Mouse (Mus musculus) myocyte (in vitro differentiated cells): Measurements from ENCODE around the gene Vps11. TPM values are rescaled to one million over a fixed set of nuclear protein-coding genes. Genes with fewer than 3 reads are reported as not detected.
A peak's percentile ranks its signal among the peaks of the same experiment; 100 is the strongest.
"Not testable (repeated sequence)": the region's sequence is repeated elsewhere in the genome, so short reads cannot be mapped to it uniquely, and the experiment has no call there.

Experiments
- H3K27me3 ChIP-seq: one replicate; pipeline ENCODE4 v1.6.1; 2011; ENCODE audit not compliant: control insufficient read depth, insufficient read depth, insufficient read length
- H3K36me3 ChIP-seq: one replicate; pipeline ENCODE4 v1.6.1; 2011; ENCODE audit not compliant: control insufficient read depth, insufficient read depth
- H3K4me2 ChIP-seq: one replicate; pipeline ENCODE4 v1.6.1; 2011; ENCODE audit warnings: low read depth, control low read depth
- H3K4me3 ChIP-seq: one replicate; pipeline ENCODE4 v1.5.1; 2011; ENCODE audit warnings: mild to moderate bottlenecking, control low read depth, moderate library complexity
- H3K79me2 ChIP-seq: one replicate; pipeline ENCODE4 v1.6.1; 2011; ENCODE audit not compliant: control insufficient read depth, insufficient read depth
- H3ac ChIP-seq: one replicate; pipeline ENCODE4 v1.6.1; 2011; ENCODE audit not compliant: control insufficient read depth, insufficient read length
- CEBPB ChIP-seq: IDR thresholded peaks from 2 replicates; pipeline ENCODE4 v1.6.1; 2011; ENCODE audit warnings: mild to moderate bottlenecking, moderate library complexity; ENCODE audit not compliant: poor library complexity, insufficient read depth, severe bottlenecking
- E2F4 ChIP-seq: IDR thresholded peaks from one replicate; pipeline ENCODE4 v1.6.1; 2011; ENCODE audit warnings: mild to moderate bottlenecking, control low read depth, moderate library complexity; ENCODE audit not compliant: insufficient read depth
- MAX ChIP-seq: IDR thresholded peaks from one replicate; pipeline ENCODE4 v1.6.1; 2011; ENCODE audit warnings: low read depth, mild to moderate bottlenecking, control low read depth
- MYOD1 ChIP-seq, 3 experiments: IDR thresholded peaks; one replicate each; pipeline ENCODE4 v1.6.1; 2011; ENCODE audit warnings: control low read depth in 2 of 3, low read depth in 2 of 3, mild to moderate bottlenecking in 2 of 3, moderate library complexity in 1 of 3; ENCODE audit not compliant: insufficient read length in 2 of 3, control insufficient read depth in 1 of 3
- MYOG ChIP-seq, 3 experiments: IDR thresholded peaks; one replicate each; pipeline ENCODE4 v1.6.1; 2011; ENCODE audit warnings: control low read depth in 2 of 3, low read depth in 2 of 3, mild to moderate bottlenecking in 2 of 3; ENCODE audit not compliant: insufficient read length in 2 of 3, control insufficient read depth in 1 of 3, insufficient read depth in 1 of 3
- POLR2A ChIP-seq: IDR thresholded peaks from one replicate; pipeline ENCODE4 v1.6.1; 2011; ENCODE audit warnings: low read depth, mild to moderate bottlenecking, control low read depth, moderate library complexity; ENCODE audit not compliant: insufficient read length
- POLR2AphosphoS2 ChIP-seq: IDR thresholded peaks from one replicate; pipeline ENCODE4 v1.6.1; 2011; ENCODE audit warnings: low read depth, control low read depth; ENCODE audit not compliant: insufficient read length
- REST ChIP-seq: IDR thresholded peaks from one replicate; pipeline ENCODE4 v1.6.1; 2011; ENCODE audit warnings: mild to moderate bottlenecking, control low read depth, moderate library complexity; ENCODE audit not compliant: insufficient read depth, insufficient read length
- SRF ChIP-seq: IDR thresholded peaks from one replicate; pipeline ENCODE4 v1.6.1; 2011; ENCODE audit warnings: low read depth; ENCODE audit not compliant: control insufficient read depth, insufficient read length
- TCF12 ChIP-seq: IDR thresholded peaks from one replicate; pipeline ENCODE4 v1.6.1; 2011; ENCODE audit warnings: mild to moderate bottlenecking, control low read depth; ENCODE audit not compliant: poor library complexity, insufficient read depth, severe bottlenecking
- TCF3 ChIP-seq: IDR thresholded peaks from one replicate; pipeline ENCODE4 v1.6.1; 2011; ENCODE audit warnings: low read depth, control low read depth; ENCODE audit not compliant: insufficient read length
- USF1 ChIP-seq: IDR thresholded peaks from one replicate; pipeline ENCODE4 v1.6.1; 2011; ENCODE audit warnings: low read depth, mild to moderate bottlenecking, control low read depth, moderate library complexity
- polyA plus RNA-seq: library from polyadenylated mRNA; unstranded; fragments of >200 nt; fragmentation: generic; extraction: Trizol; gene quantifications from one replicate; pipeline ENCODE4 v1.2.1, GENCODE M21; 2012; ENCODE audit warnings: missing spikeins

Vps11 gene
- polyA plus RNA-seq, 1 experiment = 26.4 TPM

DNA sequence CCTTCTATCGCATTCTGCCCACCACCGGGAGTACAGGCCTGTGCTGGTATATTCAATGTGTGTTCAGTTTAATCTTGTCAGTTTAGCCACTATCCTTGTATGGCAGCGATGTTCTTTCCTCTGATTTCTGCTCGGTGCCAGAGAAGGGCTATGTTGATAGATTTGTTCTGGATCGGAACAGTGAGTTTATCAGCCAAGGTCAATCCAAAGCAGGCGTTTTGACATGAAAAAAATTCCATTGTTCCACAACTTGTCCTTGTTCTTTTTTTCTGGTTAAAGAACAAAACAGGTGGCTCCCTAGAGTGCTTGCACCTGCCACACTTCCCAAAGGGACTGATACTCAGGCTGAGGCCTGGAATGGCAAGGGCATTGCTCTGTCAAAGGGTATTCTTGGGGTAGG, 14.7 kb upstream of the Vps11 start:
- H3K27me3 ChIP-seq = no peaks in the 10 kb centered on the region
- H3K4me3 ChIP-seq = no peak overlapping the region
- no peak overlapping the region for H3ac ChIP-seq
- TF ChIP-seq E2F4 = no peak
- TF ChIP-seq MYOD1 (IDR thresholded peaks at IDR 0.05; ENCODE audit: control insufficient read depth in 1 of 3, insufficient read length in 2 of 3, low read depth in 2 of 3) = peak in 2 of 3 experiments; percentile 22 to 45
- no peaks in the 10 kb centered on the region for H3K36me3 ChIP-seq
- peaks cover 15% of the 10 kb centered on the region for H3K79me2 ChIP-seq
- H3K4me2 ChIP-seq = no peak overlapping the region

DNA sequence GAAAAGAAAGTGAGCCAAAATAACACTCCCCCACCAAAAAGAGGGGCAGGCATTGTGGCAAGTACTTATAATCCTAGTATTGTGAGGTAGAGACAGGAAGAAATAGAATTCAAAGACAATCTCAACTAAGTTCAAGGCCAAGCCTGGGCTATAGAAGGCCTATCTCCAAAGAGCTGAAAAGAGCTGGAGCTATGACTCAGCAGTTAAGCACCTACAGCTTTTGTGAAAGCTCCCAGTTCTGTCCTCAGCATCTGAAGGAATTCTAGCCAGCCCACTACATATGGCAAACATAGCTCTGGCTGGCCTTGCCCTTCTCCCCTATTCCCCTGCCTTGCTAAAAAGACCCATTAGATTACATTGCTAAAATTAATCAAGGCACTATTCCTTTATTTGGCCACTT, 11.9 kb upstream of the Vps11 start:
- H3K27me3 ChIP-seq = no peaks in the 10 kb centered on the region
- H3ac ChIP-seq = no peak overlapping the region
- no peaks in the 10 kb centered on the region for H3K79me2 ChIP-seq
- no peaks in the 10 kb centered on the region for H3K36me3 ChIP-seq
- H3K4me2 ChIP-seq = no peak overlapping the region
- no peak overlapping the region for H3K4me3 ChIP-seq
- TF ChIP-seq MYOD1 (IDR thresholded peaks at IDR 0.05; ENCODE audit: control insufficient read depth in 1 of 3, insufficient read length in 2 of 3, low read depth in 2 of 3) (no peak), TCF3 (no peak), TCF12 (no peak), MYOG (IDR thresholded peaks at IDR 0.05; ENCODE audit: control insufficient read depth in 1 of 3, insufficient read depth in 1 of 3, insufficient read length in 2 of 3, low read depth in 2 of 3) (no peak), POLR2A (no peak), USF1 (no peak), E2F4 (no peak), POLR2AphosphoS2 (no peak), CEBPB (no peak), MAX (no peak), SRF (no peak), REST (no peak)

DNA sequence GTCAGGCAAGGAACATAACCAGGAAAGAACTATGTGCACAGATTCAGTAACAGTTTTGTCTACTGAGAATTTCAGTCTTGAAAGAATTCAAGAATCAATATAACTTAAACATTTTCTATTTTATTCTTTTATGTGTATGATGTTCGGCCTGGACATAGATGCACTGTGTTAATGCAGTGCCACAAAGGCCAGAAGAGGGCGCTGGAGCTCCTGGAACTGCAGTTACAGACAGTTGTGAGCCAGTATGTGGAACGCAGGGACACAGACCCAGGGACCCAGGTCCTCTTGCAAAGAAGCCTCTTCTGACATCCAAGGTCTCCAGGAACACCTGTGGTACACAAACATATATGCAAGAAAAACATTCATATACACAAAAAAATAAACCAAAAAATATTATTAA, 3.0 kb upstream of the Vps11 start:
- TF ChIP-seq USF1 = no peak
- TF ChIP-seq SRF = no peak
- TF ChIP-seq E2F4 = no peak
- TF ChIP-seq POLR2AphosphoS2 = no peak
- TF ChIP-seq TCF12 = no peak
- TF ChIP-seq REST = no peak
- TF ChIP-seq MYOD1 (IDR thresholded peaks at IDR 0.05; ENCODE audit: control insufficient read depth in 1 of 3, insufficient read length in 2 of 3, low read depth in 2 of 3) = no peak
- no peak for TF ChIP-seq POLR2A
- TF ChIP-seq CEBPB = no peak
- no peak for TF ChIP-seq TCF3
- TF ChIP-seq MAX = no peak
- no peak for TF ChIP-seq MYOG (IDR thresholded peaks at IDR 0.05; ENCODE audit: control insufficient read depth in 1 of 3, insufficient read depth in 1 of 3, insufficient read length in 2 of 3, low read depth in 2 of 3)
- no peak overlapping the region for H3K4me2 ChIP-seq
- H3K27me3 ChIP-seq = no peaks in the 10 kb centered on the region
- peaks cover 11% of the 10 kb centered on the region for H3K79me2 ChIP-seq
- H3K4me3 ChIP-seq = no peak overlapping the region
- H3ac ChIP-seq = no peak overlapping the region
- no peaks in the 10 kb centered on the region for H3K36me3 ChIP-seq

DNA sequence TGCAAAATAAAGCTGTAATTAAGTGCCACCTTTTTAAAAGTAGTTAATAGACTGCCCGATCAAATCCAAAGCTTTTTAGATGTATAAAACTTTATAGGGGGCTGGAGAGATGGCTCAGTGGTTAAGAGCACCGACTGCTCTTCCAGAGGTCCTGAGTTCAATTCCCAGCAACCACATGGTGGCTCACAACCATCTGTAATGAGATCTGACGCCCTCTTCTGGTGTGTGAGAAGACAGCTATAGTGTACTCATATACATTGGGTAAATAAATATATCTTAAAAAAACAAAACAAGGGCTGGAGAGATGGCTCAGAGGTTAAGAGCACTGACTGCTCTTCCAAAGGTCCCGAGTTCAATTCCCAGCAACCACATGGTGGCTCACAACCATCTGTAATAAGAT, 461 bp upstream of the Vps11 start:
- peak overlapping the region; percentile 73 for H3K4me3 ChIP-seq
- H3K36me3 ChIP-seq, H3K27me3 ChIP-seq: not testable (repeated sequence)
- H3K4me2 ChIP-seq = peak overlapping the region; percentile 91
- H3ac ChIP-seq = peak overlapping the region; percentile 24
- H3K79me2 ChIP-seq = peaks cover 11% of the 10 kb centered on the region

DNA sequence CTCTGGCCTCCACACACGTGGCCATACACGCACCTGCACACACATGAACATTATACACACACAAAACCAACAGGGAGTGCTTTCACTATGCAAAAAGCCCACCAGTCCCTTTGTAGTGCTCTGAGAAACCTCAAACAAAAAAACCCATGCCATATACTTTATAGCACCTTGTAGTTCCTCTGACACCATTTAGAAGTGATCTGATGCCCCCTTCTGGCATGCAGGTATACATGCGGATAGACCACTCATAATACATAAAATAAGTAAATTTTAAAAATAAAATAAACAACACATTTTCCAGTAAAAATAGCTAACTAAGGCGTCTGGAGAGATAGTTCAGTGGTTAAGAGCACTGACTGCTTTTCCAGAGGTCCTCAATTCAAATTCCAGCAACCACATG, 4.3 kb downstream of the Vps11 start:
- Histone ChIP-seq H3ac (no peak overlapping the region), H3K4me2 (no peak overlapping the region), H3K27me3 (no peaks in the 10 kb centered on the region), H3K4me3 (no peak overlapping the region), H3K36me3 (peaks cover 24% of the 10 kb centered on the region), H3K79me2 (peaks cover 11% of the 10 kb centered on the region)
- no peak for TF ChIP-seq TCF12
- TF ChIP-seq E2F4 = no peak
- TF ChIP-seq TCF3 = no peak
- no peak for TF ChIP-seq USF1
- TF ChIP-seq SRF = no peak
- TF ChIP-seq REST = no peak
- TF ChIP-seq POLR2A = no peak
- TF ChIP-seq MYOD1 (IDR thresholded peaks at IDR 0.05; ENCODE audit: control insufficient read depth in 1 of 3, insufficient read length in 2 of 3, low read depth in 2 of 3) = no peak
- no peak for TF ChIP-seq CEBPB
- TF ChIP-seq POLR2AphosphoS2 = no peak
